Mouse (Mus musculus) WW6 (cell line): Measurements from ENCODE around the gene Zbtb16.

ENCODE experiments used
- DNase-seq: peaks from one replicate; pipeline ENCODE4 v3.0.0-alpha.2; 2013; ENCODE audit warnings: low read depth, low spot score

Gene Zbtb16

DNA sequence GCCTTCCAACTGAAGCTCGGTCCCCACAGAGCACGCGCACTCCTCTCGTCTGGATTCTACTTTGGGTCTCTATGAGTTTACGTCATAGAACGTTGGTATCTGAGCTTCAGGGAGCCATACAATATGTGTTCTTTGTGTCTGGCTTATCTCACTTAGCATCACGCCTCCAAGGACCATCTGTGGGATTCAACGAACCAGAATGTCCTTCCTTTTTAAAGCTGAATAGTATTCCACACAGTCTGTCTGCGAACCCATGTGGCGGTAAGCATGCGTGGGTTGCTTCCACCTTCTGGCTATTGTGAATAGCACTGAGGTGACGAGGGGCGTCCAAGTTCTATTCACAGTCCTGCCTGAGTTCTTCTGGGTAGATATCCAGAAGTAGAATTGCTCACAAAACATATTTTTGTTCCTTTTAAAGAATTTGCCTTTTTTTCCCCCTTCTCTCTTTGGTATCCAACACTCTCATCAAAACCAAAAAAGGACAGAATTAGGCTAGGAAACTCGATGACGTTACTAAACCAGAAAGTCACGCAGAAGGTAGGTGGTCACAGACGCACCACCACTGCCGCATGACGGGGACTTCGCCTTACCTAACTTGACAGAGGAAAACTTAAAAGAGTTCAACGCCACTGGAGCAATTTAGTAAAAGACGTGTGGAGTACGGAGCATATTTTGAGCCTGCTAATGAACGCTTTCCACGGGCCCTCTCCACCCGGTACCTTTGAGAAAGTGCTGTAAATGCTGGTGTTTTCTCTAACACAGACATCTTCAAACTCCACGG, 32.4 kb downstream of the Zbtb16 start:
- DNase-seq = no peak

DNA sequence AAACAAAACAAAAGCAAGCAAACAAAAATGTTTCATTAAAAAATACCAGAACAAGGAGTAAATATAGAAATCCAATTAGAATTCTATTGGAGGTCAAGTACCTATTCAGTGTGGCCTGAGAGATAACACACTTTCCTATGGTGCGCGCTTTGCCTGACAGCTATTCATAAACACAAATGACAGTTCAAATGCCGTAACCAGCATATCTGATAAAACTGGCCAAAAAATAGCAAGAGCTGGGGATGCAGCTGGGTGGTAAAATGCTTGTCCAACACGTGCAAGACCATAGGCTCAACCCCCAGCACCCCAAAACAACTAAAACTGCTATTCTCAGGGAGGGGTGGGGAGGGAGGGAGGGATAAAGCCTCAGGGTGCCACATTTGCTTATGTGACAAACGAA, 33.6 kb downstream of the Zbtb16 start:
- no peak for DNase-seq

DNA sequence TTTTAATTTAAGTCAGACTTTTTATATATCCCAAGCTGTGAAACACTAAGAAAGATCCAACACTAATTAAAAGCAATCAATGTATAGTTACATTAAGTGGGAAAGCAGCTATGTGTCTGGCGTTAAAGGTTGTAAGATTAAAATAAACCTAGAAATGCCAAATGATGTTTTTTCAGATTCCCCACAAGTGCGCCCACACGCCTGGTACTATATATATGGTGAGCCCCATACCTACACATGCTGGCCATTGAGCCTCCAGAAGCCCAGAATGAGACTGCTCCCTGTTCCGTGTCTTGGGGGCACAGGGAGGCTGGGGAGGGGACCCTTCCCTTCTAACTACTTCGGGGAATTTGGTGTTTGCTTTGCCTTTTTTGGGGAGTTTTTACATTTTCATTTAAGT, 34.7 kb downstream of the Zbtb16 start:
- no peak for DNase-seq

DNA sequence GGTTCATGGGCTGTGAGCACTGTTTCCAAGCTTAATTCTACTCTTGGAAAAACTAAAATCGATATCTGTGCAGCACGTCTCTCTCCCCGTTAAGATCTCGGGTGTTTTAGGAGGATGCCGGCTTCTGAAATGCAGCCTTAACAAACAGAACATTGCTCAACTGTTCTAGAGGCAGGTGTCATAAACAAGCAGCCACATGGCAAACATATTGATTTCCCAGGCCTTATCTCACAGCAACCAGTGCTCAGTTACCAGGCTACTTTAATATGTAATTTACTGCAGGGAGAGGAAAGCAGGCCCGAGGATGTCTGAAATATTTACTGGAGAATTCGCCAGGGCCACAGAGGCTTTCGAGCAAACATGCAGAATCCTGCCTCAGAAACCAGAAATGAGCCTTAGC, 35.4 kb downstream of the Zbtb16 start:
- no peak for DNase-seq

DNA sequence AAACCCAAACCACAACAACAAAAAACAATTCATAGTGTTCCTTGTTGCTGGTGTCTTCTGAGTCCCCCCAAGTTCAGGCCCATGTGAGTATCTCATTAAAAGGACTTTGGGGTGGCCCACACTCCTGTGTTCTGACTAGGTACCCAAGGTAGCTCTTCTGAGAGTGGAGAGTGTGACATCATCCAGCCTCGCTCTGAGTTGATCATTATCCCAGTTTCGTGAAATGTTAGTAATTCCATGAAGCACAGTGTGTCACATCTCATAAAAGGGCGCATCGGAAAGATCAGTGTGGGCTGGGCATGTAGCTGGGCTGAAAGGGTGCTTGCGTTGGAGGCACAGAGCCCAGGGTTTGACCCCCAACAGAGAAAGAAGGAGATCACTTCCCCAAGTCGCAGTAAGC, 38.0 kb downstream of the Zbtb16 start:
- no peak for DNase-seq

DNA sequence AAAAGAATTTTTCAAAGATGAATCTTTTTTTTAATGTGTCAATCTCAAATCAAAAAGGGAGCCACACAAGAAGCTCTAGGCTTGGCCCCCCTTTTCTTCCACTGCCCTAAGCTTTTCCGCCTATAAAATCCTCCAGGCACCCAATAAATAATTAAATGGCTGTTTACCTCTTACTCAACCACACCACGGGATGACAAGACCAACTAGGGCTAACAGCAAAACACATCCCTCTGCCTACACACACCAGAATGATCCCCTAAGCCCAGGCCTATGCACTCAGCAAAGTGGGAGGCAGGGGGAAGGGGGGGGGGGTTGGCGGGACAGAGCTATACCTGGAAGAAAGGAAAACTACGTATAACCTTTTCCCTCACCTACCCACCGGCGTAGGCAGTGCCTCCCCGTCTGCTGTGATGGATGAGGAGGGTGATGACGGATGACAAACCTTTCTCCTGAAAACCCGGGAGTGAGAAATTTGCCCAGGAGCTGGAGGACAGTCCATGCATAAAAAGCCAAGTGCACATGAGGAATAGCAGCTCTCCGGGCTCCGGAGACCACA, 39.7 kb downstream of the Zbtb16 start:
- DNase-seq = no peak

DNA sequence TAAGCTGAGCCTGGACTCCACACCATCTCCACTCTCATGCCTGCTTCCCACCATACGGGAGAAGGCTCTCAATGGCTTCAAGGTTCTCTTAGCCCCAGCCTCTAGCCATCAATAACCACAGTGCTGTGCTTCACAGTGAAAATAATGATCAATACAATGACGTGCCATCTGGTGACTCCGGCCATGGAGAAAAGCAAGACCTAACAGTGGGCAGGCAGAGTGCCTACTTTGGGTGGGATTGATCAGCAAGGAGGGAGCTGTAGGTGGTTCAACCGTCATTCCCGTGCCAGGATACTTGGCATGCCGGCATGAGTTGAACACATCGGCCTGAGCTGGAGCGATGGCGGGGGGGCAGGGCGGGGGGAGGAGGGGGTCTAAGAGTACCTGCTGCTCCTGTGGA, 40.3 kb downstream of the Zbtb16 start:
- no peak for DNase-seq

DNA sequence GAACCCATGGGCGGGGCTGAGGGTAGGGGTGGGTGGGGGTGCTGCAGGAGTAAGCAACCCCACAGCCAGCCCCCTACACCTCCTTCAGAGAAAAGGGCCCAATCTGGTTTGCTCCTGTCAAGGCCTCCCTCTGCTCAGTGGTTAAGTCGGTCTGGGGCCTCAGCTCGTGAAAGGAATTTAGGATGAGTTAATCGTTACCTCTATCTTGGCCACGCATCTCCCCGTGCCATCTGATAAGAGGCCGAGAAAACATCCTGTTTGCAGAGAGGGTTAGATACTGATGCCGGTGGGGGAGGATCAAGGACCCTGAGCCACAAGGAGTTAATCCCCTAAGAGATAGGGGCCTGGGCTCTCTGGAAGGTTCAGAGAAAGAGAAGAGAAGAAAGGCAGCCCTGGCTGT, 40.9 kb downstream of the Zbtb16 start:
- DNase-seq = no peak

DNA sequence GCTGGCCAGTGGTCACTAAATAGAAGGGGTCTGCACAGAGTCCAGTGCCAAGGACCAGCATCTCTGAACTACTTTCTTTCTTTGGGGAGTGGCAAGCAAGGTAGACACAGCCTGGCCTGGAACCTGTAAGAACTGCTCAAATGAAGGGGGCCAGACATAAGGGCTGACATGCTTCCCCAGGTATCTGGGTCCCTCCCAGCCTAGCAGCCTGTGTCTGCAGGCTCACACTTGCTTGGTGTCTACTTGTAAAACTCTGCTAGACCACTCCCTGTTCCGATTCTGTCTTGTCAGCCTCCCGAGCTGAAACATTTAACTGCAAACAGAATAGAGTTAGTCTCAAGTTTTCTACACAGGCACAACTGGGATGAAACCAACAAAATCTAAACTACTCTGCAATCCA, 41.6 kb downstream of the Zbtb16 start:
- DNase-seq = no peak

DNA sequence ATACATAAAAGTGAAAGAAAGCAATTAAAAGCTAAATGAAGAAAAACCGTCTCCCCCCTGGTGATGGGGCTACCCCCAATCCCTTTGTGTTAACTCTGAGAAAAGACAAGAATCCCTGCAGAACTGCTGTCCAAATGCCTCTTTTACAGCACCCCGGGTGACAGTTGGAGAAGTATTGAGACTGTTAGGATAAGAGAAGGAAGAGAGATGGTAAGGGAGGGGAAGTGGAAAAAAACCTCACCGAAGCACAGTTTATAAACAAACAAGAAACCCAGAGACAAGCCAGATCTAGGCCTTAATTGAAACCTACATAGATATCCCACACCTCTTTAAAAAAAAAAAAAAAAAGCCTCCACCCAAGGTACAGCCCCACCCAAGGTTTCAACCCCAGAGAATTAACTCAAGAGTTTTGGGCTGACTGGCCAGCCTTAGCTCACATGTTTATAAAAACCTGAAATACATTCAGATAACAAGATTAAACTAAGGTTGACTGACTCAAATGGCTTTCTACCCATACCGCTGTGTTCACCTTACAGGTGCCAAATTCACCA, 42.3 kb downstream of the Zbtb16 start:
- no peak for DNase-seq

DNA sequence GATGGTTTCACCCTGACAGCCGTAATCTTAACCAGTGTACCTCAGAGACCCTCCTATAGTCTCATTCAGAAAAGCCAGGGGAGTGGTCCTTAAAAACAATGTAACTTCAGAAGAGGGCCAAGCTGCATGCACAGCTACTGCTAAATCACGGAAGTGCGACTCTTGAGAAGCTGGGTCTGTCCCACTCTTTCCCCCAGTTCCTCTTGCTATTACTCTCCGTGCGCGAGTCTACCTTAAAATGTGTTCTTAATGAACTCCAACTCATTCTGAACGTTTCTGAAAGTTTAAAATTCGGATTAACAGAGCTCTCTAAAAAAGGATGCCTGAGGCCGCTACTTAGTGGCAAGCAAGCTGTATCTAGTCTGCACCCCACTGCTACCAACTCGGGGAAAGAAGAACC, 45.4 kb downstream of the Zbtb16 start:
- no peak for DNase-seq

DNA sequence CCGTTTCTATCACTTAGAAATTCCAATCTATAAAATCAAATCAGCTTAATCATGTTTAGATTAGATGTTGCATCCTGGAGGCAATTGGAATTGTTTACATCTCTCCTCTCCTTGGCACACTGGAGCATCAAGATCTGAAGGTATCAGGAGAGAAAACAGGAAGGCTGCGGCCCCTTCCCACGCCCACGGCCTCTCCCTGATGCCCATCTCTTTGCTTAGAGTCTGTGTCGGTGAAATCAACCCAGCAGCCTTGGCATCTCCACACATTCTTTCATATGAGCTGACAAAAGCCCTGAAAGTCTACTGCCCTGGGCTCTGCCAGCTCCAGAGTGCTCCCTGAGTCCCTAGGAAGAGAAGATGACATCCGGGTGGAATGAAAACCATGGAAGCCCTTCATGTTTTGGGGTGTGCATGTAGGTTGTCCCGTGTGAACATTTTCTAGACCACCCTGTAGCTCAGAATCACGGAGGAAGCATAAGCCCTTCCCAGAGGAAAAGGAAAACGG, 48.1 kb downstream of the Zbtb16 start:
- no peak for DNase-seq

DNA sequence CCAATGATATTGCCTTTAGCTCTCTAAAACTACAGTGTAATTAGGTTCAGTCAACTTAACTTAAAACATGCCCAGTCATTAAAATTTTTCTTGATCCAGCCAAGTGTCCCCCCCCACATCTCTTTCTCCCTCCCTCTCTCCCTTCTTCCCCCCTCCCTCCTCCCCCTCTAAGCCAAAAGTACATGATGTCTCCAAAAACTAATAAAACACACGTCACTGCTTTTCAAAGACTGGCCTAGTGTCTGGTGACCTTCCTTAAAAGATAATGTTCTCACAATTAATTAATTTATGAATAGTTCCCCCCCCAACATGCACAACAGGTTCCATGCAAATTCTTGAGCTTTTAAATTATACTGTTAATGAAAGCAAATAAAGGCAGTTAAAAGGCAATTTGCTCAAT, 48.7 kb downstream of the Zbtb16 start:
- DNase-seq = no peak

DNA sequence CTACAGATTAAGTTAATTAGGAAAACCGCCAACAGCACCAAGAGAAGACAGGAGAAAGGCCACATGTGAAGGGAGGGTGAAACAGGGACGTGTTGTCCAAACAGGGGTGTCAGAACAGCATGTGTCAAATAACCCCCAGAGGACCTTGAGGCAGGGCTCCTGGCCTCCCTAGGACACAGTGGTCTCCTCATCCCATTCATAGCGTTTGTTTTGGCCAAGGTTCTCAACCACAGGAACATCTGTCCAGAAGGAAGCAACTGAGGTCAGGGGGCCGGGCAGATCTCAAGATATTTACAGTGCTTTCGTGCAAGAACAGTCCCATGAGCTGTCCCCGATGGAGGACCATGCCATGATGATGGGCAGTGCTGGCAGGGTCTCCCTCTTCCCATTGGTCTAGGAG, 49.2 kb downstream of the Zbtb16 start:
- DNase-seq = no peak

DNA sequence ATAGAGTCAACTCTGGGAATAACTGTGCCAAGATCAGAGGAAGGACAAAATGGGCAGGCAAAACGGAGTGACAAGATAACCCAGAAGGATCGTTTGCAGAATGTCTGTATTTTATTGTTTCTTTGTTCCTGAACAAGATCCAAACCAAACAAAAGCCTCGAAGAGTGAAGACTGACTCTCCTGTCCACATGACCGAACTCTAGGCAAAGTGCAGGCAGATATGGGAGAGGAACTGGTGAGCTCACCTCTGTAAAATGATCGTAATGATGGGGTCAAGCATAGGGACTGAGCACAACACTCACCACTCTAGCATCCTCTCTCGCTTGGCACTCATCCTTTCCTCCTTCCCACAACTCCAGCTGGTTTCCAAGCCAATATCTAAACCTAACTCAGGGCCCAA, 51.1 kb downstream of the Zbtb16 start:
- no peak for DNase-seq

DNA sequence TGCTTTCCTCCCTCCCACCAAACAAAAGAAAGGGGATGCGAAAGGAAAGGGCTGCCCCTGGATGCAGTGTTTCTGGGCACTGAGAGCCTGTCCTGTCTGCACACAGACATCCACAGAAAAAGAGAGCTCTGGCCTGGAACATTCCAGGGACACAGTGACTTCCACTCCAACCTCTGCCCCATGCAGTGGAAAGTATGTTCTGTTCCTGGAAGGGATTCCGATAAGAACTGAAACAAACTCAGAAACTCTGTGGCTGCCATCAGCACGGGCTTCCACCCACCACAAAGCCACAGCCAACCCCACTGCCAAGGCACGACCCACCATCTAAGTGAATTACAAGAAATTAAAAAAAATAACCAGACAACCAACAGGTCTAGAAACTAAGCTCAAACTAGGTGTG, 52.7 kb downstream of the Zbtb16 start:
- DNase-seq = no peak

DNA sequence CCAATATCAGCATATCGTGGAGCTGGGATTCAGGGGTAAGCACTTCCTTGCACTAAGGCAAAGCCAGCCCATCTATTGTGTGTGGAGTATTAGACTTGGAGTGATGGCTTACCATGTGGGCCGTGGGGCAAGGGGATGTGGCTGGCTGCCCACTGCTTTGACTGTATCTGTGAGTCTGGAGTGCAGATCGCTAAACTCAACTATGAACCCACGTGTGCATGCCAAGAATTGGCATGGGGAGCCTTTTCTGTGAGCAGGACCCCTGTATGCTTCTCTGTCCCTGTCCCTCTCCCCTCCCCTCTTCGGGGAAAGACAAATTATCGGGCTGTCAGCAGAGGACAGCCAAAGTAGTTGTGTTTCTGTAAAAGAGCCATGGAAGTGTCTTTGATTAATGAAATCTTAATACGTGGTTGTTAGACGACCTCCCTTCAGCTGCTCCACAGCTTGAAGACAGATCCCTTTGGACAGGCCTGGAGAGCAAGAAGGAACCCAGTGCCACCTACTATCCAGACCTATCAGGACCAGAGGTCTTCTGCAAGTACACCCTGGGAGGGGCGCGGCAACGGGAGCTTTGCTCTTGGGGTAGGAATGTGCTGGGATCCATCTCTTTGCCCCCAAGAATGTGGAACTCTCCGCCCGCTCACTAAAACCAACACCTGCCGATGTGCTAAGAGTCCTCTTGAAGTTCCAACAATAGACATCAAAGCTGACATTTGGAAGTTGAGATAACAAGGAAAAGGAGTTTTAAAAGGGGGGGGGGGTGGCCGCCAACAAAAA, 53.5 kb downstream of the Zbtb16 start:
- DNase-seq = no peak

DNA sequence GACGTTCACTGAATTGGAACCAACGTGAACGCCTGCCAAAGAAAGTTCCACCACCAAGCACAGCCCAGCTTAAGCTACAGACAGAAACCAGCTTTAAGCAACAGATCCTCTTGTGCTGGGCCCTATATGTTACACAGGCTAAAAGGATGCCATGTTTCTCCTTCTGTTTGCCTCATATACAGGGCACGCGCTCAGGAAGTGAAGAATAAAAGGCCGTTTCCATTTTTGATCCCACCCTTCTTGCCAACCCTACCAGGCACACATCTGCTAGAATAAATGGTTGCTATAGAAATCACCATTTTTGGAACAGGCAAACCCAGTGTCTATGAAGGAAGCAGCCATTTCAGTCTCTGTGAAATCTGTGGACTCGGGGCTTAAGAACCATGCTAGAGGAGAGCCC, 59.8 kb downstream of the Zbtb16 start:
- no peak for DNase-seq

DNA sequence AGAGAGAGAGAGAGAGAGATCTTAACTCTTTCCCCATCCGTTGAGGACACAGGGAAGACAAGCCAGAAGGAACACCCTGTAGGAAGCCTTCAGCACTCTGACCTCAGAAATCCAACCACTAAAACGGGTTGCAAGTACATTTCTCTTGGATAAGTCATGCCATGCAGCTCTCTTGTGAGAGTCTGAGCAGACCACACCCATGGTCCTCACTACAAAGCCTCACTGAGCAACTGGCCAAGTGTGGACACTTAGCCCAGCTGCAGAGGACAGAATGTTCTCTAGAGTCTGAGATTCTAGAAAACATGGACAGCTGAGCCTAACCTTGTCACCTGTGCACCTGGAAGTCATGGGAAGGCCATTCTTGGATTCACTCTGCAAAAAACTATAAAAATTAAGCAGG, 60.5 kb downstream of the Zbtb16 start:
- DNase-seq = no peak

DNA sequence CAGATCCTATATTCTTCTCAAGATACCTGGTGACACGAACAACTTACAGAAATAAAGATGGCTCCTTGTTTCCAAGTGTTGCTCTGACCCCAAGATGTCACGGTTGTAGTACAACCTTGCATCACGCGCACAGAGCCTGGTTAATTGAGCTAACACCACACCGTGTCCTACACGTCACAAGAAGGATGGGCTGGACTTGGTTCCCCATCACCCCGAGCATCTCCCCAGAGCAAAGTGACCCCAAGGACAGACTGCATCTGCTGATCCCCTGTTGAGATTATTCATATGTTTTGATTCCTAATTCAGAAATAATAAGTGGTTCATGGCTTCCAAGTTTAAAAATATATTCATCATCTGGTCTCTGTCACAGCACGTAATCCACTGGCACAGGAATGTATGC, 62.3 kb downstream of the Zbtb16 start:
- no peak for DNase-seq

DNA sequence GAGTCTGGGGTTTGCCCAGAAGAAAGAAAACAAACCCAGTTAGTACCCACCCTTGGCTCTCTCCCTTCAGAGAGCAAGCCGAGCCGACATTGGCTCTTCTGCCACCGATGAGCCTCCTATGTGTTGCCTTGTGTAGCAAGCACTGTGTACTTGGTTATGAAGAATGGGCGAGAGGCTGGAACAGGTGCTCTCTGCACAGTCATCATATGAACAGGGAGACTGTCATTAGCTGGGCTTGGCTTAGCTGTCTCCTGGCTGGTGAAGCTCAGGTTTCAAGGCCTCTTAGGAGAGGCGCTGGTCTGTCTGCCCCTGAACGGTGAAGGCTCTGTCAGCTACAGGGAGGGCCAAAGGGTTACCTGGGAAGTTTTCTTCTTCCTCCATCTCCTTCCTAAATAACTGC, 62.9 kb downstream of the Zbtb16 start:
- no peak for DNase-seq

DNA sequence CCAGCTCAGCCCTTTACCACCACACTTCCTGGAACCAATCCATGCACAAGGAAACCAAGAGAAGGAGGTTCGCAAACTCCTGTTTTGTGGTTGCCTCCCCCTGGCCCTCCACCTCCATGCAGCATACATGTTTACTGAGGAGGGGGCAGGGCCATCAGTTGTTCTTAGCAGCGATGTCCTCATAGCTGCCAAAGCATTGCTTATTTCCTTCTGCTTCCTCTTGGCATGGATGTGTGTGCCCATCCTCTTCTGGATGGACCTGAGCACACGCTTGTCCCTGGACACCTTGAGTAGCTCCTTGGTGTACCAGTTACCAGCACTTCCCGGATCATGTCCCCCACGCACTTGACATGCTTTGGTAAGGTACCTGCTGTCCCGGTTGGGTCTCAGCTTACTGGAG, 64.5 kb downstream of the Zbtb16 start:
- DNase-seq = no peak

DNA sequence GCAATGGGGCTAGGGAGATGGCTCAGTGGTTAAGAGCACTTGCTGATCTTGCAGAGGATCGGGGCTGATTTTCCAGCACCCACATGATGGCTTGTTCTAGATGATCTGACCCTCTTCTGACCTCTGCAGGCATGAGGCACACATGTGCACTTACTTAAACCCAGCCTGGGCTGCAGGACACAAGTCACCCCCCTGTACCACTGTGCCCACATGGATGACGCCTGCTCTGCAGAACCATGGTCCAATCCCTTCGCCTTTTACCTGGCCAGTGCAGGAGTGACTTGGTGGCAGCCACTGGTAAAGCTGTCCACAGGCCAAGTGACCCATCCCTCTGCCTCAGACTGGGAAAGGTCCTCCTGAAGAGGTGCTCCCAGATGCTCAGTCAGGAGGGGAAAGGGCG, 67.1 kb downstream of the Zbtb16 start:
- no peak for DNase-seq
